Mouse (Mus musculus) limb, embryonic 10.5 days (tissue): ENCODE data around the gene Galnt10. TPM values are rescaled to one million over a fixed set of nuclear protein-coding genes. Genes with fewer than 3 reads are reported as not detected.

Experiments used
- DNase-seq: peaks from one replicate; pipeline ENCODE4 v3.0.0-alpha.2; 2017; ENCODE audit warnings: low spot score
- H3K27ac ChIP-seq: fragments of 300-500 bp; sonication (generic); 2 replicates; pipeline ENCODE4 v1.5.1; 2016; ENCODE audit warnings: mild to moderate bottlenecking
- H3K27me3 ChIP-seq: fragments of 300-500 bp; sonication (generic); 2 replicates; pipeline ENCODE4 v1.6.1; 2016; ENCODE audit warnings: low read depth, mild to moderate bottlenecking; ENCODE audit not compliant: poor library complexity, severe bottlenecking
- H3K36me3 ChIP-seq: fragments of 300-500 bp; sonication (generic); 2 replicates; pipeline ENCODE4 v1.6.1; 2016; ENCODE audit warnings: mild to moderate bottlenecking, moderate library complexity
- H3K4me1 ChIP-seq: fragments of 300-500 bp; sonication (generic); 2 replicates; pipeline ENCODE4 v1.6.1; 2016
- H3K4me3 ChIP-seq: fragments of 300-500 bp; sonication (generic); 2 replicates; pipeline ENCODE4 v1.5.1; 2016; ENCODE audit warnings: mild to moderate bottlenecking, moderate library complexity
- H3K9me3 ChIP-seq: fragments of 300-500 bp; sonication (generic); replicated peaks from 2 replicates; pipeline ENCODE4 v1.6.1; 2016; ENCODE audit warnings: mild to moderate bottlenecking
- WGBS: fragments of 180-500 bp; shearing (Covaris S2); methylation state at CpG from one replicate; pipeline ENCODE4 v1.1.7; 2016; 5-methylcytosine and 5-hydroxymethylcytosine counted together
- polyA plus RNA-seq: library from polyadenylated mRNA; unstranded; fragments of >200 nt; fragmentation: Nextera tagmentation; extraction: Ambion mirVana; gene quantifications from 2 replicates; pipeline ENCODE4 v1.2.1, GENCODE M21; 2016

Gene Galnt10
- polyA plus RNA-seq, 1 experiment from 2014 or later, result 22.3 TPM

- no peak overlapping the region for H3K27ac ChIP-seq
- peaks cover 9% of the 10 kb centered on the region; the same call in 1 of the 2 replicates for H3K27me3 ChIP-seq
- H3K4me1 ChIP-seq, result peaks cover 40% of the 10 kb centered on the region
- no peak for DNase-seq
- H3K4me3 ChIP-seq, result no peak overlapping the region
- no peaks in the 10 kb centered on the region for H3K9me3 ChIP-seq
- no peaks in the 10 kb centered on the region for H3K36me3 ChIP-seq
- WGBS, result 88% methylated on average over 8 of the region's 8 CpGs
Measured at GRCm38 (mm10) chr11:57668271-57668670, 23.0 kb downstream of the Galnt10 start.

- Histone ChIP-seq H3K4me3 (no peak overlapping the region), H3K36me3 (no peaks in the 10 kb centered on the region), H3K27ac (no peak overlapping the region), H3K27me3 (peaks cover 9% of the 10 kb centered on the region; the same call in 1 of the 2 replicates), H3K9me3 (no peaks in the 10 kb centered on the region), H3K4me1 (peaks cover 50% of the 10 kb centered on the region)
- DNase-seq, result no peak
- WGBS, result 57% methylated on average over 6 of the region's 6 CpGs
Measured at GRCm38 (mm10) chr11:57669522-57669921, 24.3 kb downstream of the Galnt10 start.

- 4% methylated on average over 5 of the region's 5 CpGs for WGBS
- H3K27ac ChIP-seq, result 0 out of 2 replicates have a peak overlapping the region, but pooled peaks have one; percentile 11
Measured at GRCm38 (mm10) chr11:57671120-57671697, 26.0 kb downstream of the Galnt10 start.

GRCm38 (mm10) chr11:57671797-57672196 is 26.6 kb downstream of the Galnt10 start:
- no peaks in the 10 kb centered on the region for H3K9me3 ChIP-seq
- H3K4me3 ChIP-seq, result no peak overlapping the region
- no peaks in the 10 kb centered on the region for H3K36me3 ChIP-seq
- peaks cover 62% of the 10 kb centered on the region for H3K4me1 ChIP-seq
- WGBS, result 36% methylated on average over 10 of the region's 10 CpGs
- no peak for DNase-seq
- H3K27me3 ChIP-seq, result peaks cover 9% of the 10 kb centered on the region; the same call in 1 of the 2 replicates
- 0 out of 2 replicates have a peak overlapping the region, but pooled peaks have one; percentile 11 for H3K27ac ChIP-seq

More at GRCm38 (mm10) chr11:57671120-57671697, 26.0 kb downstream of the Galnt10 start:
- Histone ChIP-seq H3K27me3 (peaks cover 9% of the 10 kb centered on the region; the same call in 1 of the 2 replicates), H3K36me3 (no peaks in the 10 kb centered on the region), H3K4me3 (no peak overlapping the region), H3K4me1 (peaks cover 62% of the 10 kb centered on the region), H3K9me3 (no peaks in the 10 kb centered on the region)
- no peak for DNase-seq

GRCm38 (mm10) chr11:57672995-57673394 is 27.8 kb downstream of the Galnt10 start:
- Histone ChIP-seq H3K9me3 (no peaks in the 10 kb centered on the region), H3K4me3 (no peak overlapping the region), H3K27me3 (peaks cover 9% of the 10 kb centered on the region; the same call in 1 of the 2 replicates), H3K27ac (no peak overlapping the region), H3K4me1 (peaks cover 73% of the 10 kb centered on the region), H3K36me3 (no peaks in the 10 kb centered on the region)
- DNase-seq, result no peak
- WGBS, result 87% methylated on average over 9 of the region's 9 CpGs

- Histone ChIP-seq H3K4me3 (no peak overlapping the region), H3K27me3 (peaks cover 9% of the 10 kb centered on the region; the same call in 1 of the 2 replicates), H3K27ac (peak overlapping the region; percentile 58), H3K9me3 (no peaks in the 10 kb centered on the region), H3K36me3 (peaks cover 4% of the 10 kb centered on the region; the same call in 1 of the 2 replicates), H3K4me1 (peaks cover 69% of the 10 kb centered on the region)
- 80% methylated on average over 12 of the region's 12 CpGs for WGBS
- DNase-seq, result no peak
Measured at GRCm38 (mm10) chr11:57673977-57674687, 28.9 kb downstream of the Galnt10 start.

GRCm38 (mm10) chr11:57677261-57677660 is 32.0 kb downstream of the Galnt10 start:
- Histone ChIP-seq H3K9me3 (no peaks in the 10 kb centered on the region), H3K36me3 (peaks cover 9% of the 10 kb centered on the region; the same call in 1 of the 2 replicates), H3K27ac (no peak overlapping the region), H3K4me3 (no peak overlapping the region), H3K4me1 (peaks cover 54% of the 10 kb centered on the region), H3K27me3 (peaks cover under 1% of the 10 kb centered on the region; the same call in 1 of the 2 replicates)
- DNase-seq, result no peak
- WGBS, result 82% methylated on average over 3 of the region's 3 CpGs

GRCm38 (mm10) chr11:57682589-57682988 is 37.3 kb downstream of the Galnt10 start:
- no peak for DNase-seq
- Histone ChIP-seq H3K27ac (no peak overlapping the region), H3K9me3 (no peaks in the 10 kb centered on the region), H3K4me3 (no peak overlapping the region), H3K4me1 (peaks cover 67% of the 10 kb centered on the region), H3K27me3 (0 out of 2 replicates have a peak, but pooled peaks cover 3% of the 10 kb centered on the region), H3K36me3 (peaks cover 9% of the 10 kb centered on the region; the same call in 1 of the 2 replicates)
- WGBS, result 67% methylated on average over 7 of the region's 7 CpGs

- Histone ChIP-seq H3K9me3 (no peaks in the 10 kb centered on the region), H3K4me1 (peaks cover 69% of the 10 kb centered on the region), H3K36me3 (peaks cover 9% of the 10 kb centered on the region; the same call in 1 of the 2 replicates), H3K27ac (peak overlapping the region; percentile 12; the same call in 1 of the 2 replicates), H3K27me3 (peaks cover 3% of the 10 kb centered on the region; the same call in 1 of the 2 replicates), H3K4me3 (no peak overlapping the region)
- no peak for DNase-seq
- WGBS, result 78% methylated on average over 12 of the region's 12 CpGs
Measured at GRCm38 (mm10) chr11:57683125-57683524, 37.9 kb downstream of the Galnt10 start.

- Histone ChIP-seq H3K4me1 (peaks cover 77% of the 10 kb centered on the region), H3K36me3 (peaks cover 5% of the 10 kb centered on the region; the same call in 1 of the 2 replicates), H3K4me3 (no peak overlapping the region), H3K27me3 (peaks cover 3% of the 10 kb centered on the region; the same call in 1 of the 2 replicates), H3K27ac (peak overlapping the region; percentile 44; the same call in 1 of the 2 replicates), H3K9me3 (no peaks in the 10 kb centered on the region)
- 16% methylated on average over 8 of the region's 8 CpGs for WGBS
- no peak for DNase-seq
Measured at GRCm38 (mm10) chr11:57683931-57684330, 38.7 kb downstream of the Galnt10 start.

GRCm38 (mm10) chr11:57684891-57685290 is 39.6 kb downstream of the Galnt10 start:
- Histone ChIP-seq H3K4me1 (peaks cover 86% of the 10 kb centered on the region), H3K4me3 (no peak overlapping the region), H3K27ac (0 out of 2 replicates have a peak overlapping the region, but pooled peaks have one; percentile 44), H3K36me3 (no peaks in the 10 kb centered on the region), H3K9me3 (no peaks in the 10 kb centered on the region), H3K27me3 (peaks cover 3% of the 10 kb centered on the region; the same call in 1 of the 2 replicates)
- 37% methylated on average over 5 of the region's 5 CpGs for whole genome bisulfite sequencing
- DNase-seq, result no peak

- no peaks in the 10 kb centered on the region for H3K36me3 ChIP-seq
- peaks cover 89% of the 10 kb centered on the region for H3K4me1 ChIP-seq
- H3K9me3 ChIP-seq, result no peaks in the 10 kb centered on the region
- peaks cover 3% of the 10 kb centered on the region; the same call in 1 of the 2 replicates for H3K27me3 ChIP-seq
- WGBS, result 36% methylated on average over 10 of the region's 10 CpGs
- H3K27ac ChIP-seq, result peak overlapping the region; percentile 31; the same call in 1 of the 2 replicates
- DNase-seq, result no peak
- no peak overlapping the region for H3K4me3 ChIP-seq
Measured at GRCm38 (mm10) chr11:57685689-57686454, 40.6 kb downstream of the Galnt10 start.
